Mouse (Mus musculus) forebrain, postnatal 0 days (tissue): ENCODE measurements around the gene Galr3. TPM values are rescaled to one million over a fixed set of nuclear protein-coding genes. Genes with fewer than 3 reads are reported as not detected.

Experiments used
- ATAC-seq: fragments of 200-750 bp; cut with Nextera tagmentation; 2 replicates; pipeline ENCODE4 v1.8.0; 2017; ENCODE audit warnings: mild to moderate bottlenecking, moderate library complexity
- DNase-seq: peaks from one replicate; pipeline ENCODE4 v3.0.0-alpha.2; 2015
- H3K27ac ChIP-seq: fragments of 300-500 bp; sonication (generic); 2 replicates; pipeline ENCODE4 v1.5.1; 2014; ENCODE audit warnings: low read depth, mild to moderate bottlenecking, antibody characterized with exemption, low read length, moderate library complexity, mixed read lengths
- H3K27me3 ChIP-seq: fragments of 300-500 bp; sonication (generic); 2 replicates; pipeline ENCODE4 v1.6.1; 2014; ENCODE audit warnings: mild to moderate bottlenecking, low read length, mixed read lengths; ENCODE audit not compliant: insufficient read depth
- H3K36me3 ChIP-seq: fragments of 300-500 bp; sonication (generic); 2 replicates; pipeline ENCODE4 v1.6.1; 2014; ENCODE audit warnings: mild to moderate bottlenecking, moderate library complexity; ENCODE audit not compliant: insufficient read depth
- H3K4me1 ChIP-seq: fragments of 300-500 bp; sonication (generic); 2 replicates; pipeline ENCODE4 v1.6.1; 2014; ENCODE audit warnings: antibody characterized with exemption; ENCODE audit not compliant: insufficient read depth
- H3K4me2 ChIP-seq: fragments of 300-500 bp; sonication (generic); 2 replicates; pipeline ENCODE4 v1.6.1; 2014; ENCODE audit warnings: low read depth, mild to moderate bottlenecking, moderate library complexity
- H3K4me3 ChIP-seq: fragments of 300-500 bp; sonication (generic); 2 replicates; pipeline ENCODE4 v1.5.1; 2014; ENCODE audit warnings: low read depth, low read length, mixed read lengths
- H3K9ac ChIP-seq: fragments of 300-500 bp; sonication (generic); 2 replicates; pipeline ENCODE4 v1.6.1; 2014; ENCODE audit warnings: mild to moderate bottlenecking
- H3K9me3 ChIP-seq: fragments of 300-500 bp; sonication (generic); 2 replicates; pipeline ENCODE4 v1.6.1; 2016; ENCODE audit warnings: low read length
- CTCF ChIP-seq: sonication (generic); IDR thresholded peaks from 2 replicates; pipeline ENCODE4 v1.5.1; 2016; ENCODE audit warnings: antibody characterized with exemption, control low read depth, low read depth
- WGBS: fragments of 180-500 bp; shearing (Covaris S2); extraction: QIAGEN DNeasy Blood & Tissue Kit; methylation state at CpG from one replicate; pipeline ENCODE4 v1.1.7; 2014; 5-methylcytosine and 5-hydroxymethylcytosine counted together
- microRNA-seq, 2 experiments: library from miRNA; unstranded; fragments of <30 nt; microRNA quantifications; one replicate each; pipeline ENCODE4; 2016
- polyA plus RNA-seq: library from polyadenylated mRNA; unstranded; fragments of >200 nt; fragmentation: Nextera tagmentation; extraction: Ambion mirVana; gene quantifications from 2 replicates; pipeline ENCODE4 v1.2.1, GENCODE M21; 2015
- total RNA-seq: library from RNA; depleted of rRNA; stranded (reverse); fragments of >200 nt; gene quantifications from 2 replicates; pipeline ENCODE4 v1.2.3, GENCODE M21; 2014; rRNA removed

Gene Galr3
- total and polyA plus RNA-seq, 2 experiments from 2014 or later, result 0.12 to 0.62 TPM

DNA sequence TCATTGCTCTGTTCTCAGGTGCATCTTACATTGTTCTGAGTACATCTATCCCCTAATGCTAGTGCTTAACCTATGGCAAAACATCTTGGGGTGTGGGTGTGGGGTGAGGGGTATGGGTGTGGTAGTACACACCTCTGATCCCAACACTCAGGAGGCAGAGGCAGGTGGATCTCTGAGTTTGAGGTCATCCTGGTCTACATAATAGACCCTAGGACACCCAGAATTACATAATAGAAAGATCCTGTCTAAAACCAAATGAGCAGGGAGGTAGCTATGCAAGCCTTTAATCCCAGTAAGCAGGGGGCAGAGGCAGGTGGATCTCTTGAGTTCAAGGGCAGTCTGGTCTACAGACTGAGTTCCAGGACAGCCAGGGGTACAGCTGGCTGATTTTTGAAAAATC lies 32.1 kb downstream of the Galr3 start:
- Histone ChIP-seq H3K4me3 (no peak overlapping the region), H3K27me3 (no peaks in the 10 kb centered on the region), H3K27ac (no peak overlapping the region), H3K4me1 (peaks cover 9% of the 10 kb centered on the region), H3K4me2 (no peak overlapping the region), H3K9me3 (no peaks in the 10 kb centered on the region), H3K36me3 (peaks cover 23% of the 10 kb centered on the region), H3K9ac (no peak overlapping the region)
- TF ChIP-seq CTCF, result no peak
- ATAC-seq, result no peak
- no peak for DNase-seq

DNA sequence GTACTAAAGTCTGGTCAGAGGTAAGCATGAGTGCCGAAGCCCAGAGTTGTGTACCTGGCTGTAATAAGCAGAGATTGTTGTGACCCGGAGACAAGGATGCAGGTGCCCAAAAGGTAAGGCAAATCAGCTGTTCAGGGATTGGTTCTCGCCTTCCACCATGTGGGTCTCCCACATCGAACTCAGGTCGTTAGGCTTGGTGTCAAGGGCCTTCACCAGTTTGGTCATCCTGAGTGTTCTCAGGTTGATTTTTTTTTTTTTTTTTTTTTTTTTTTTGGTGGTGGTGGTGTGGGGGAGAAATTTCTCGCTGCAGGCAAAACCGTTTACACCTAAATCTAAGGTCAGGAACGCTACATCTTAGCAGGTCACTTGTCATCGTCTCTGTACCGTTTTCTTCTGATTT lies 32.8 kb downstream of the Galr3 start:
- no peak for TF ChIP-seq CTCF
- Histone ChIP-seq H3K36me3 (peaks cover 30% of the 10 kb centered on the region), H3K9ac (peak overlapping the region; percentile 68; the same call in 1 of the 2 replicates), H3K9me3 (no peaks in the 10 kb centered on the region), H3K27ac (peak overlapping the region; percentile 50), H3K4me3 (peak overlapping the region; percentile 70), H3K27me3 (no peaks in the 10 kb centered on the region), H3K4me1 (peaks cover 9% of the 10 kb centered on the region), H3K4me2 (peak overlapping the region; percentile 81)
- ATAC-seq (no peak), DNase-seq (no peak)
- 30% methylated on average over 10 of the region's 10 CpGs for WGBS

DNA sequence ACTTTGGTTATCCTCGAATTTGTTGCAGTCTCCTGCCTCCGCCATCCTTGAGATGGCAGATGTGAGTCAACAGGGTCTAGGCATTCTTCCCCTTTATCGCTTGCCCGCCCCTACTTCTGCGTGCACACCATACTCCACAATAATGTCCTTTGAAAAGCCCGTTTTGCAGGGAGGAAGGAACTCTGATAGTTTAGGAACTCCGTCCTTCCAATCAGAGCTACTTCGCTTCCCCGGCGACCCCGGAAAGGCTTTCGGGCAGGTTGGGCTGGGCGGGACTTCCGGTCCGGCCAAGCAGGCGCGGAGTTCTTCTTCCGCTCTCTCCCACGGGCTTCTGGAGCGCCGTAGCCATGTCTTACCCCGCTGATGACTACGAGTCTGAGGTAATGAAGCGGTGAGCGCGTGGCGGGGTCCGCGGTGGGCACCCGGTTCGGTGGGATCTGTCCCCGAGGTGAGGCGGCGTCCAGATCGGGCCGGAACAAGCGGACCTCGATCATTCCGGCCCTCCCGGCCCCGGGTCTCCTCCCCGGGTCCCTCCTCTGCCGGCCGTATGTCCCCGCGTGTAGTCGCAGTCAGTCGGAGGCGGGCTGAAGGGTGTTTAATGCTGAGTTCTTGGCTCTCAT lies 33.3 kb downstream of the Galr3 start, which contains the start of gene Eif3l:
Eif3l (plus strand) TSS at position 267 of the 620 bp plus-strand sequence.
- 1% methylated on average over 48 of the region's 49 CpGs for WGBS
- Histone ChIP-seq H3K9ac (peak within 1 kb of the TSS; percentile 68), H3K36me3 (peaks cover 36% of the 10 kb centered on the region), H3K4me2 (peak within 1 kb of the TSS; percentile 81), H3K27ac (peak within 1 kb of the TSS; percentile 66), H3K27me3 (no peaks in the 10 kb centered on the region), H3K4me1 (peaks cover 9% of the 10 kb centered on the region), H3K4me3 (peak within 1 kb of the TSS; percentile 70), H3K9me3 (no peaks in the 10 kb centered on the region)
- peak; percentile 32 for TF ChIP-seq CTCF
- DNase-seq (peak; percentile 87), ATAC-seq (peak; percentile 97)

DNA sequence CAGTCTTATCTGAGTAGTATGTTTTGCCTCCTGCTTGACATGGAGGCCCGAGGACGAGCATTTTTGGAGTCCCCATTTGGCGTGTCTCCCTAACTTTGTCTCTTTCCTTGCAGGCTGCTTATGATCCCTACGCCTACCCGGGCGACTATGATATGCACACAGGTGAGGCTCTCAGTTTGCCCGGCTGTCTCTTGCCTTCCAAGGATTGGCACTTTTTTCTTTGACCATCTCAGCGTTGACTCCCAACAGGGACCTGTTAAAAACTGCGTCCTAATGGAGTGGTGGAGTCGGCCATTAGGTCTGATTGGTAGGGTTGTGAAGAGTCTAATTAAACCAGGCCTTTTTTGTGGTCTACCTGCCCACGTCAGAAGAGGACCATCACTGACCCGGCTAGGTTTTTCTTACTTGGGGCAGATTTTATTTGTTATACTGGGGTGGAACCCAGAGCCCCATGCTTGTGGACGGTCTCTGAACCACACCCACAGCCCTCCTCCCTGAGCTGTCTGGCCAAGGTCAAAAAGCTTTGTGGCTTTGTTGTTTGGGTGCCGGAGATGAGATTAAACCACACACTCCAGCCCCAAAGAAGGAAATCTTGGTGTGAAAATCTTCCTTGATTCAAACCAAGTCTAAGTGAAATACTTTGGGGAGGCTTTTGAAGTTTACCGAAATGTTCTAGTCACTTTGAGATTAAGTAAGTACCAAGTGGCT lies 34.1 kb downstream of the Galr3 start:
- Histone ChIP-seq H3K27me3 (no peaks in the 10 kb centered on the region), H3K9ac (peak overlapping the region; percentile 68), H3K36me3 (peaks cover 41% of the 10 kb centered on the region), H3K27ac (peak overlapping the region; percentile 66; the same call in 1 of the 2 replicates), H3K4me1 (peaks cover 9% of the 10 kb centered on the region), H3K9me3 (no peaks in the 10 kb centered on the region), H3K4me3 (peak overlapping the region; percentile 70), H3K4me2 (peak overlapping the region; percentile 81)
- ATAC-seq (no peak), DNase-seq (no peak)
- no peak for TF ChIP-seq CTCF
- 43% methylated on average over 15 of the region's 15 CpGs for WGBS

DNA sequence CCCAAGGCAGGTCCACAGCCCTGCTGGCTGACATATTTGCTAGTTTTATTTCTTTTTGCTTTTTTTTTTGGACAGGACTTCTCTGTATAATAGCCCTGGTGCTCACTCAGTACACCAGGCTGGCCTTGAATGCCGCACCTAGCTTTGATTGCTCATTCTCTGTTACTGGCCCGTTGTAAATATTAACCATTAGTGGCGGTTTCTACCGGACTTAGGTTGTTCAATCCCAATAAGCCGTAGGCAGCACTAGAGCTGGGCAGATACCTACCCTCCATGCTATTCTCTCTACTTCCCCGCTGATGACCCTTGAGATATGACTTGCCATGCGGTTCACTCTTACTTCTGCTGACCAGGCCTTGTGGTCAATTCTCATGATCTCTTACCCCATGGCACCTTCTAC lies 37.9 kb downstream of the Galr3 start:
- Histone ChIP-seq H3K4me2 (no peak overlapping the region), H3K27me3 (no peaks in the 10 kb centered on the region), H3K4me1 (peaks cover 6% of the 10 kb centered on the region), H3K4me3 (no peak overlapping the region), H3K27ac (no peak overlapping the region), H3K9me3 (no peaks in the 10 kb centered on the region), H3K9ac (no peak overlapping the region), H3K36me3 (peaks cover 78% of the 10 kb centered on the region)
- ATAC-seq, result no peak
- 97% methylated on average over 7 of the region's 7 CpGs for WGBS
- TF ChIP-seq CTCF, result no peak
- DNase-seq, result no peak

DNA sequence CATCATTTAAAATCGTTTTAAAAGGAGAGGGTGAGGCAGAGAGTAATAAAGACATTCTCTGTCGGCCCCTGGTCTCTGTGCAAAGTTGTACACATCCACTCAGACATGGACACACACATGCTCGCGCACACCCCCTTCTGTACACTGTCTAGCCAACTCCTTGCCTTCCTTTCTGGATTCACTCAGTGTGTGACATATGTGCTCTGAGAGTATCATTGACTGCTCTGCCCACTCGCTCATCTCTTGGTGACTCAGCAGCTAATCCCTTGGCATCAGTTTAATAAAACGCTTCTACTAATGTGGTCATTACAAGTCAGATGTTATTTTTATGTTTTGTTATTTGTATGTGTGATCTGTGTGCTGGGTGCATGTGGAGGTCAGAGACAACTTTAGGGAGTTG lies 50.6 kb downstream of the Galr3 start:
- H3K27me3 ChIP-seq, result no peaks in the 10 kb centered on the region

More for the DNA sequence above, 50.6 kb downstream of the Galr3 start:
- Histone ChIP-seq H3K4me2 (no peak overlapping the region), H3K4me1 (no peaks in the 10 kb centered on the region), H3K36me3 (peaks cover 75% of the 10 kb centered on the region), H3K9ac (no peak overlapping the region), H3K27ac (no peak overlapping the region), H3K4me3 (no peak overlapping the region), H3K9me3 (no peaks in the 10 kb centered on the region)
- DNase-seq, result no peak
- ATAC-seq, result no peak
- TF ChIP-seq CTCF, result no peak
- WGBS, result 91% methylated on average over 6 of the region's 6 CpGs

Small RNAs within 50 kb of the gene (microRNA-seq; reads per million reads assigned to microRNA genes)
- gene Mir6956, result 1.5 to 2.3 reads per million in 2 experiments

Other genes with a start within 250 kb of the Galr3 start
- 0.57 and 0.77 TPM in 2 replicates for gene Card10, start 238.8 kb upstream of the Galr3 start, total RNA-seq
- 1.2 and 1.7 TPM in 2 replicates for gene Card10, start 238.8 kb upstream of the Galr3 start, polyA plus RNA-seq
- gene Cdc42ep1, start 199.3 kb upstream of the Galr3 start, total RNA-seq, result 8.3 and 8.6 TPM in 2 replicates
- gene Cdc42ep1, start 199.3 kb upstream of the Galr3 start, polyA plus RNA-seq, result 10.6 and 13.5 TPM in 2 replicates
- gene Lgals2, start 186.4 kb upstream of the Galr3 start, total RNA-seq, result not detected in 2 replicates
- 0.52 TPM in 1 of 2 replicates, not detected in the other for gene Lgals2, start 186.4 kb upstream of the Galr3 start, polyA plus RNA-seq
- 37.0 and 42.9 TPM in 2 replicates for gene Gga1, start 164.7 kb upstream of the Galr3 start, total RNA-seq
- gene Gga1, start 164.7 kb upstream of the Galr3 start, polyA plus RNA-seq, result 54.8 and 55.7 TPM in 2 replicates
- gene Gm49510, start 142.2 kb upstream of the Galr3 start, total RNA-seq, result not detected in 2 replicates
- not detected in 2 replicates for gene Gm49510, start 142.2 kb upstream of the Galr3 start, polyA plus RNA-seq
- 2.0 and 6.4 TPM in 2 replicates for gene Sh3bp1, start 142.1 kb upstream of the Galr3 start, total RNA-seq
- 3.3 and 4.3 TPM in 2 replicates for gene Sh3bp1, start 142.1 kb upstream of the Galr3 start, polyA plus RNA-seq
- gene Pdxp, start 128.0 kb upstream of the Galr3 start, total RNA-seq, result 263 and 283 TPM in 2 replicates
- gene Pdxp, start 128.0 kb upstream of the Galr3 start, polyA plus RNA-seq, result 174 and 175 TPM in 2 replicates
- gene Lgals1, start 115.2 kb upstream of the Galr3 start, total RNA-seq, result 31.8 and 43.6 TPM in 2 replicates
- gene Lgals1, start 115.2 kb upstream of the Galr3 start, polyA plus RNA-seq, result 63.2 and 99.4 TPM in 2 replicates
- 11.2 and 17.6 TPM in 2 replicates for gene Nol12, start 107.0 kb upstream of the Galr3 start, total RNA-seq
- gene Nol12, start 107.0 kb upstream of the Galr3 start, polyA plus RNA-seq, result 60.3 and 64.2 TPM in 2 replicates
- 36.7 and 40.5 TPM in 2 replicates for gene Triobp, start 94.2 kb upstream of the Galr3 start, total RNA-seq
- 25.1 and 30.5 TPM in 2 replicates for gene Triobp, start 94.2 kb upstream of the Galr3 start, polyA plus RNA-seq
- gene H1f0, start 13.4 kb upstream of the Galr3 start, total RNA-seq, result 198 and 209 TPM in 2 replicates
- gene H1f0, start 13.4 kb upstream of the Galr3 start, polyA plus RNA-seq, result 224 and 248 TPM in 2 replicates
- 43.3 and 50.5 TPM in 2 replicates for gene Ankrd54, start 21.0 kb downstream of the Galr3 start, total RNA-seq
- gene Ankrd54, start 21.0 kb downstream of the Galr3 start, polyA plus RNA-seq, result 41.2 and 45.8 TPM in 2 replicates
- gene Eif3l, start 33.3 kb downstream of the Galr3 start, total RNA-seq, result 213 and 218 TPM in 2 replicates
- 179 and 191 TPM in 2 replicates for gene Eif3l, start 33.3 kb downstream of the Galr3 start, polyA plus RNA-seq
- gene Micall1, start 67.0 kb downstream of the Galr3 start, total RNA-seq, result 23.8 and 29.1 TPM in 2 replicates
- 7.2 and 8.0 TPM in 2 replicates for gene Micall1, start 67.0 kb downstream of the Galr3 start, polyA plus RNA-seq
- gene Polr2f, start 99.1 kb downstream of the Galr3 start, total RNA-seq, result 48.6 and 111 TPM in 2 replicates
- 362 and 414 TPM in 2 replicates for gene Polr2f, start 99.1 kb downstream of the Galr3 start, polyA plus RNA-seq
- gene 1700088E04Rik, start 99.4 kb downstream of the Galr3 start, total RNA-seq, result 11.8 and 15.2 TPM in 2 replicates
- gene 1700088E04Rik, start 99.4 kb downstream of the Galr3 start, polyA plus RNA-seq, result 19.3 and 23.7 TPM in 2 replicates
- 7.4 and 8.3 TPM in 2 replicates for gene Sox10, start 123.4 kb downstream of the Galr3 start, total RNA-seq
- 4.8 and 6.3 TPM in 2 replicates for gene Sox10, start 123.4 kb downstream of the Galr3 start, polyA plus RNA-seq
- 76.2 and 84.7 TPM in 2 replicates for gene Pick1, start 187.3 kb downstream of the Galr3 start, total RNA-seq
- 60.9 and 72.7 TPM in 2 replicates for gene Pick1, start 187.3 kb downstream of the Galr3 start, polyA plus RNA-seq
- gene Gm49486, start 187.5 kb downstream of the Galr3 start, total RNA-seq, result 2.8 and 4.4 TPM in 2 replicates
- 1.1 and 1.2 TPM in 2 replicates for gene Gm49486, start 187.5 kb downstream of the Galr3 start, polyA plus RNA-seq
- gene Slc16a8, start 212.9 kb downstream of the Galr3 start, total RNA-seq, result 0.62 and 0.95 TPM in 2 replicates
- 1.4 and 1.6 TPM in 2 replicates for gene Slc16a8, start 212.9 kb downstream of the Galr3 start, polyA plus RNA-seq
- gene Baiap2l2, start 243.7 kb downstream of the Galr3 start, total RNA-seq, result 3.2 and 7.9 TPM in 2 replicates
- 9.1 and 11.3 TPM in 2 replicates for gene Baiap2l2, start 243.7 kb downstream of the Galr3 start, polyA plus RNA-seq